Mouse (Mus musculus): ENCODE measurements around the gene Ctbp2. TPM values are rescaled to one million over a fixed set of nuclear protein-coding genes. Genes with fewer than 3 reads are reported as not detected.
A peak's percentile ranks its signal among the peaks of the same experiment; 100 is the strongest.

The Ctbp2 gene
- polyA plus RNA-seq, 1 experiment from 2014 or later, result 40.8 TPM

GRCm38 (mm10) chr7:133056924-133057323 is 67.2 kb downstream of the Ctbp2 start:
- H3K27ac ChIP-seq, result no peak overlapping the region
- peaks cover 58% of the 10 kb centered on the region for H3K4me1 ChIP-seq (replicated peaks)
- no peak for ATAC-seq (replicated peaks; ENCODE audit: insufficient number of reproducible peaks, insufficient read depth, low FRiP score, low read depth)
- WGBS, result 90% methylated on average over 8 of the region's 8 CpGs
- no peak overlapping the region for H3K4me2 ChIP-seq
- H3K4me3 ChIP-seq, result no peak overlapping the region
- H3K9me3 ChIP-seq (replicated peaks), result no peaks in the 10 kb centered on the region
- no peaks in the 10 kb centered on the region for H3K36me3 ChIP-seq
- H3K27me3 ChIP-seq, result no peaks in the 10 kb centered on the region
- no peak overlapping the region for H3K9ac ChIP-seq

DNA sequence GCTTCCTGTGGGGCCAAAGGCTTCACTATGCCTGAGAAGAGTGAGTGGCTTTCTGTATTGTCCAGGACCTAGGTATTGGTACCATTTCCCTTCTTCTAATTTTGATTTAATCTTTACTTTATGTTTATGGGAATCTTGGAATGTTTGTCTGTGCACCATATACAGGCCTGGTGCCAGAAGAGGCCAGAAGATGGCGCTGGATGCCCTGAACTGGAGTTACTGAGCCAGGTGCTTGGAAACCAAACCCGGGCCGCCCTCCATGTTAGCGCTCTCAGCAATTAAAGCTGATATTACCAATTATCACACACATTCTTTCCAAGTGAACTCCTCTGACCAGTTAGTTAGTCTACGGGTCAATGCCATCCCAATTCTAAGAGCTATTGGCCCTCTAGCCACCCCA is 69.7 kb downstream of the Ctbp2 start:
- no peak overlapping the region for H3K27ac ChIP-seq
- no peaks in the 10 kb centered on the region for H3K27me3 ChIP-seq
- no peak overlapping the region for H3K4me3 ChIP-seq
- H3K36me3 ChIP-seq, result no peaks in the 10 kb centered on the region
- H3K4me2 ChIP-seq, result no peak overlapping the region
- no peak for ATAC-seq (replicated peaks; ENCODE audit: insufficient number of reproducible peaks, insufficient read depth, low FRiP score, low read depth)
- peaks cover 49% of the 10 kb centered on the region for H3K4me1 ChIP-seq (replicated peaks)
- 91% methylated on average over 5 of the region's 5 CpGs for WGBS
- no peaks in the 10 kb centered on the region for H3K9me3 ChIP-seq (replicated peaks)
- no peak overlapping the region for H3K9ac ChIP-seq

DNA sequence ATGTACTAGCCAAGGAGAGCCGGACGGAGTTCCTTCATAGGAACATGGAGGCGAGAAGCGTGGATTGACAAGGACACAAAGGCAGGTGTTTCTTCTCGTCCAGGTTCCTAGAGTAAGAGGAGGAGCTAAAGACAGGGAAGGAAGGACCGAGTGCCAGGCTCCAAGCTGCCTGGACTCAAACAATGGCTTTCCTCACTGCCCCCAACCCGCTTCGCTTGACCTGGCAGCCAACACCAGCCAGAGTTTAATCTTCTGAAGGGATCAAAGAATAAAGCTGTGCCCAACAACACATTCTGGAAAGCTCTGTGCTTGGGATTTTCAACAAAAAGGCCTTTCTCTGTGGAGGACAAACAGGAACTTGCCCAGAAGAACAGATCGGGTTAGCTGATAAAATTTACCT is 70.4 kb downstream of the Ctbp2 start:
- Histone ChIP-seq H3K27ac (no peak overlapping the region), H3K36me3 (no peaks in the 10 kb centered on the region), H3K9me3 (replicated peaks) (no peaks in the 10 kb centered on the region), H3K4me3 (no peak overlapping the region), H3K4me2 (no peak overlapping the region), H3K4me1 (replicated peaks) (peaks cover 44% of the 10 kb centered on the region), H3K27me3 (no peaks in the 10 kb centered on the region), H3K9ac (no peak overlapping the region)
- WGBS, result 83% methylated on average over 9 of the region's 9 CpGs
- no peak for ATAC-seq (replicated peaks; ENCODE audit: insufficient number of reproducible peaks, insufficient read depth, low FRiP score, low read depth)

DNA sequence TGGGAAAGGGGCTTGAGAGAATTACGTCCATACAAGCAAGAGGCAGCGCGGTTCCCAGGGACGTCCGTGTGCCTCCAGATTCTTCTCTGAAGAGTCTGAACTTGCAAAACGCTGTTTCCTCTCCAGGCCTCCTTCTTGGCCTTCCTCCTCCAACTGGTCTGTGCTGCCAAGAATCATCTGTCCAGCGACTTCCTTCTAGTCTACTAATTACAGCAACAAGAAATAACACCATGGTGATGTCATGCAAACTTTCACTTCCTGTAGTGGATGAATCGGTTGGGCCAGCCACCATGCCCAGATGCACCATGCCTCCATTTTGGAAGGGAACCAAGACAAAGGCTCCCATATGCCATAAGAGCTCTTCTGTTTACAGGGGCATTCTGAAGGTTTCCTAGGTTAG is 71.3 kb downstream of the Ctbp2 start:
- ATAC-seq (replicated peaks; ENCODE audit: insufficient number of reproducible peaks, insufficient read depth, low FRiP score, low read depth), result peak; percentile 44; the same call in 1 of the 2 replicates
- no peak overlapping the region for H3K4me2 ChIP-seq
- H3K9ac ChIP-seq, result no peak overlapping the region
- peak overlapping the region; percentile 78 for H3K27ac ChIP-seq
- no peaks in the 10 kb centered on the region for H3K27me3 ChIP-seq
- WGBS, result 51% methylated on average over 8 of the region's 8 CpGs
- no peaks in the 10 kb centered on the region for H3K9me3 ChIP-seq (replicated peaks)
- no peaks in the 10 kb centered on the region for H3K36me3 ChIP-seq
- peaks cover 41% of the 10 kb centered on the region for H3K4me1 ChIP-seq (replicated peaks)
- H3K4me3 ChIP-seq, result no peak overlapping the region

DNA sequence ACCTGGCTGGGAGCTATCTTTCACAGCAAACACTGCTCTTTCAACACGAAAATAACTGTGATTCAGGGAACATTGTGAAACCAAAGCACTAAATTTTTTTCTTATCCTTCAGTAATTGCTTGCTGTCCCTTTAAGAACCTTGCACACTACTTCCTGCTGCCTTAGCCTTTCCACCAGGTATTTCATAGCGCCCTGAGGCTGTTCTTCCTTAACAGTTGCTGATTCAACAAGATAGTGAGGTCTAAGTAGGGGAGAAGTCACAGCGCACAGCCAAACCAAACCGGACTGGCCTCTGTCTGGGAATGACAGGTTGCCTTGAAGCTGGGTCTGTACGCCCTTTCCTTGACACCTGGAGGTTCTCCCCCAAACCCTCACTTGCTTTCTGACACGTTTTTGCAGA is 73.5 kb downstream of the Ctbp2 start:
- Histone ChIP-seq H3K4me2 (no peak overlapping the region), H3K36me3 (no peaks in the 10 kb centered on the region), H3K9ac (no peak overlapping the region), H3K4me3 (no peak overlapping the region), H3K9me3 (replicated peaks) (no peaks in the 10 kb centered on the region), H3K4me1 (replicated peaks) (peaks cover 39% of the 10 kb centered on the region), H3K27ac (no peak overlapping the region), H3K27me3 (no peaks in the 10 kb centered on the region)
- no peak for ATAC-seq (replicated peaks; ENCODE audit: insufficient number of reproducible peaks, insufficient read depth, low FRiP score, low read depth)
- 56% methylated on average over 6 of the region's 6 CpGs for WGBS

DNA sequence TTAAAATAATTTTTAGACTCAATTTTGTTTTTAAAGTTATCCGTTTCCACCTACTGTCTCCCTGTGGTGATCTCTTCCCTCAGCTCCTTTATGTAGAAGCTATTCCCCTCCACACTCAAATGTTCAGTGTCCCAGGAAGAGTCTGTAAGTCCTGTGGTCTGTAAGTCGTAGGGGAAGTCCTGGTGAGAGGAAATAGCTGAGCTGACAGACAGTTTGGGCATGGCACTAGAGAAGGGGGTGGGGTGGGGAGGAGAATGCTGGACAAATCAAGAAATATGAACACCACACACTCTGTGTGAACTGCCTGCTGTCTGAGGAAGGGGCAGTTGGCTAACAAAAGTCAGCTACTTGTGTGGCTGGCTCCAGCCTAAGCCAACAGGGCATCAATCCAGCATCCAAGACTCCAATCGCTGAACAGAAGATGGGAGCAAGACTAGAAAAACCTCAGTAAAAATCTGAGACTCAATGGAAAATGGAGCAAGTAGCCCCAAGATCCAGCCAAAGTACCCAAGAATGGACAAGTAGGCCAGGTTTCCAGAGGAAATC is 76.0 kb downstream of the Ctbp2 start:
- Histone ChIP-seq H3K4me2 (no peak overlapping the region), H3K27me3 (no peaks in the 10 kb centered on the region), H3K4me1 (replicated peaks) (peaks cover 33% of the 10 kb centered on the region), H3K36me3 (no peaks in the 10 kb centered on the region), H3K9me3 (replicated peaks) (no peaks in the 10 kb centered on the region), H3K4me3 (no peak overlapping the region), H3K27ac (no peak overlapping the region), H3K9ac (no peak overlapping the region)
- no peak for ATAC-seq (replicated peaks; ENCODE audit: insufficient number of reproducible peaks, insufficient read depth, low FRiP score, low read depth)
- WGBS, result 63% methylated on average over 3 of the region's 3 CpGs

- Histone ChIP-seq H3K4me1 (replicated peaks) (peaks cover 32% of the 10 kb centered on the region), H3K27ac (no peak overlapping the region), H3K4me2 (no peak overlapping the region), H3K36me3 (no peaks in the 10 kb centered on the region), H3K27me3 (no peaks in the 10 kb centered on the region), H3K9ac (no peak overlapping the region), H3K4me3 (no peak overlapping the region), H3K9me3 (replicated peaks) (no peaks in the 10 kb centered on the region)
- 61% methylated on average over 4 of the region's 4 CpGs for WGBS
- no peak for ATAC-seq (replicated peaks; ENCODE audit: insufficient number of reproducible peaks, insufficient read depth, low FRiP score, low read depth)
Observed at GRCm38 (mm10) chr7:133047287-133047686, 76.9 kb downstream of the Ctbp2 start.

- no peak overlapping the region for H3K4me2 ChIP-seq
- no peaks in the 10 kb centered on the region for H3K27me3 ChIP-seq
- 59% methylated on average over 4 of the region's 4 CpGs for WGBS
- no peak overlapping the region for H3K27ac ChIP-seq
- no peak overlapping the region for H3K4me3 ChIP-seq
- ATAC-seq (replicated peaks; ENCODE audit: insufficient number of reproducible peaks, insufficient read depth, low FRiP score, low read depth), result no peak
- no peak overlapping the region for H3K9ac ChIP-seq
- H3K9me3 ChIP-seq (replicated peaks), result no peaks in the 10 kb centered on the region
- peaks cover 52% of the 10 kb centered on the region for H3K4me1 ChIP-seq (replicated peaks)
- no peaks in the 10 kb centered on the region for H3K36me3 ChIP-seq
Observed at GRCm38 (mm10) chr7:133044721-133045120, 79.4 kb downstream of the Ctbp2 start.

DNA sequence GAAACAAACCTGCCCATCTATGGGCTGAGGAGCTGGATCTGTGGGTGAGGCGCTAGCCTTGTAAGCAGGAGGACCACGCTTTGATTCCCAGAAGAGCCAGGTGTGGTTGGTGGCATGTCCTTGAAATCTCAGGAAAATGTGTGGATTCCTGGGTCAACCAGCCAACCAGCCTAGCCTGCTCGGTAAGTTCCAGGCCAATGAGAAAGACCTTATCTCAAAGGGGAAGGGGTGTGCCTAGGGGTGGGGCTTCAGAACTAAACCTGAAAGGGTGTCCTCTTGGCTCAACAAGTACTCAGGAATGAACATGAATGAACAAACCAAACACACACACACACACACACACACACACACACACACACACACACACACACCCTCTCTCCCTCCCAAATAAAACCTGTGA is 82.4 kb downstream of the Ctbp2 start:
- no peak for ATAC-seq (replicated peaks; ENCODE audit: insufficient number of reproducible peaks, insufficient read depth, low FRiP score, low read depth)
- H3K9ac ChIP-seq, result no peak overlapping the region
- no peaks in the 10 kb centered on the region for H3K36me3 ChIP-seq
- WGBS, result 65% methylated on average over 3 of the region's 3 CpGs
- H3K4me1 ChIP-seq (replicated peaks), result peaks cover 57% of the 10 kb centered on the region
- no peaks in the 10 kb centered on the region for H3K9me3 ChIP-seq (replicated peaks)
- no peaks in the 10 kb centered on the region for H3K27me3 ChIP-seq
- no peak overlapping the region for H3K4me2 ChIP-seq
- peak overlapping the region; percentile 70 for H3K27ac ChIP-seq
- H3K4me3 ChIP-seq, result no peak overlapping the region

DNA sequence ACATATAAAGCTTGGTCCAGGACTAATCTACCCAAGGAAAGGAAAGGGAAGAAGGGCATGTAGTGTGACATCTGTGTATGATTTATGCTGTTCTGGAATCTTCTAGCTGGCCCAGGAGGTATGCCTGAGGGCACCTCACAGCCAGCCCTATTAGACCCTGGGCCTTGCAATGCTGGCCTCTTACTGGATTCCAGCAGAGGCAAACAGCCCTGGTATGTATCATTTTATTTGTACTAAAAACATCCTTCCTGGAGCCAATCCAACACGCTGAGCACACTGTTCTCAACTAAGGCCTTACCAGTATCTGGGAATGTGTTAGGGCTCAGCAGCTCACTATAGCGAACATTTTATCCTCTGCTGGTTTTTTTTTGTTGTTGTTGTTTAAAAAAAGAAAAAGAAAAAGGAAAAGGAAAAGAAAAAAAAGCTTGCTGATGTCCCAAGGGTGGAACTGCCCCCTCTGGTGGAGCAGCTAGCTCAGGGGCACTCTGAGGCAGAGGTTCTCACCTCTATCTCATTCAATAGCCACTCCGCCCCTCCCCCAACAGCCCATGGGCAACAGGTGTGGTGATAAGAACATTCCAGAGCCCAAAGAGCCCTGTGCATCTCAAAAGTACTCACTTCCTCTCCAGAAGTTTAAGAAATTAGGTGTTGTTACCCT is 83.3 kb downstream of the Ctbp2 start:
- Histone ChIP-seq H3K36me3 (no peaks in the 10 kb centered on the region), H3K4me1 (replicated peaks) (peaks cover 67% of the 10 kb centered on the region), H3K9me3 (replicated peaks) (no peaks in the 10 kb centered on the region), H3K4me2 (peak overlapping the region; percentile 9; the same call in 1 of the 2 replicates), H3K4me3 (no peak overlapping the region), H3K27me3 (no peaks in the 10 kb centered on the region), H3K27ac (peak overlapping the region; percentile 70), H3K9ac (no peak overlapping the region)
- WGBS, result 45% methylated on average over 3 of the region's 3 CpGs
- peak; percentile 36; the same call in 1 of the 2 replicates for ATAC-seq (replicated peaks; ENCODE audit: insufficient number of reproducible peaks, insufficient read depth, low FRiP score, low read depth)

DNA sequence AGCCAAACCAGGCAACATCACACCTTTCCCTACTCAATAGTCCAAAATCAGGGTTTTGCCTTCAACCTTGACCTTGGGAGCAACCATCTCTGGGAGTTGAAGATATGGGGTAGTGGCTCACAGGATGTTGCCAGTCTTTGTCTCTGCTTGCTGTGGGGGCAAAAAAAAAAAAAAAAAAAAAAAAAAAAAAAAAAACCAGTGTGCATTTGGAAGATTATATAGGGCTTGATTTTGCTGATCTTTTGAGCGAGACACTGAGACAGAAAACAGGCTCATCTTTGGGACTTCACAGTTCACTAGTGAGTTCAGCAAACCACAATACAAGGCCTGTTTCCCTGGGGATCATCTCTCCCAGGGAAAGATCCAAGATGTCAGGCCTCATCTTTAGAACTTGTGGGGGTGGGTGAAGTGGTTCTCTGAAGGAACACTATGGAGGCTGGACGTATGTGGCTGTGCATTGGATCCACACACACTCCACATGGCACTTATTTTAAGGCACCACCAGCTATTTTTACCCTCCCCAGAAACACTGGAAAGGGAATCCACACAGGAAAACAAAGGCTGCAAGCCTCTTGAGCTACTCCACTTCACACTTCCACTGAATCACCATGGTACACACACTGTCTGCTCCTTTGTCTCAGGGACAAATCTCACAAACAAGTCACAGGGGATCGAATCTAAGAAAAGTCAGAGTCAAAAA is 84.4 kb downstream of the Ctbp2 start:
- Histone ChIP-seq H3K4me2 (no peak overlapping the region), H3K9me3 (replicated peaks) (no peaks in the 10 kb centered on the region), H3K9ac (no peak overlapping the region), H3K27ac (peak overlapping the region; percentile 70), H3K27me3 (no peaks in the 10 kb centered on the region), H3K4me1 (replicated peaks) (peaks cover 78% of the 10 kb centered on the region), H3K4me3 (no peak overlapping the region), H3K36me3 (no peaks in the 10 kb centered on the region)
- WGBS, result 63% methylated on average over 3 of the region's 3 CpGs
- ATAC-seq (replicated peaks; ENCODE audit: insufficient number of reproducible peaks, insufficient read depth, low FRiP score, low read depth), result no peak

GRCm38 (mm10) chr7:133037618-133038017 is 86.5 kb downstream of the Ctbp2 start:
- no peak for ATAC-seq (replicated peaks; ENCODE audit: insufficient number of reproducible peaks, insufficient read depth, low FRiP score, low read depth)
- H3K9me3 ChIP-seq (replicated peaks), result no peaks in the 10 kb centered on the region
- H3K4me3 ChIP-seq, result no peak overlapping the region
- no peak overlapping the region for H3K9ac ChIP-seq
- H3K4me2 ChIP-seq, result no peak overlapping the region
- peak overlapping the region; percentile 74 for H3K27ac ChIP-seq
- H3K36me3 ChIP-seq, result no peaks in the 10 kb centered on the region
- 33% methylated on average over 4 of the region's 4 CpGs for WGBS
- peaks cover 91% of the 10 kb centered on the region for H3K4me1 ChIP-seq (replicated peaks)
- no peaks in the 10 kb centered on the region for H3K27me3 ChIP-seq
